Mouse (Mus musculus) c-Kit-positive CD71-positive TER-119-positive erythroid progenitor cells, embryonic 14.5 days (primary cell): ENCODE measurements around the gene Cytl1.

Experiments used
- DNase-seq: peaks from one replicate; pipeline ENCODE4 v3.0.0-alpha.2; 2013; ENCODE audit warnings: low spot score

Cytl1 gene

DNA sequence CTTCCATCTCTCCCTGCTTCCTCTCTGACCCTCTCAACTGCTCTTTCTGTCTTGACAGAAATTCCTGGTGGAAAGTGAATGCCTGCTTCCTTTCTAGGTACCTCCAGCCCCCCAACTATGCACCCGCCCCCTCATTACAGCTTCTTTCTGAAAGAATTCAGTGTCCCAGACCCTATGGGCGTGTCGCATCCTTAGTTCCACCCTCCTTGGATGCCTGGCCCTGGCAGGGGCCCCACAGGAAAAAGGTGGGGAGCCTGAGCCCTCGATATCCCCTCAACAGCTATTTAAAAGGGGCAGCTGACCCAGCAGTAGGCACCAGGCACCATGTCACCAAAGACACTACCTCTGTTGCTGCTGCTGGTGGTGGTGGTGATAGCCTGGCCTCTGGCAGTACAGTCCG, at the start of gene Cytl1:
Cytl1 (plus strand) TSS at position 296 of the 400 bp plus-strand sequence.
- DNase-seq = no peak

DNA sequence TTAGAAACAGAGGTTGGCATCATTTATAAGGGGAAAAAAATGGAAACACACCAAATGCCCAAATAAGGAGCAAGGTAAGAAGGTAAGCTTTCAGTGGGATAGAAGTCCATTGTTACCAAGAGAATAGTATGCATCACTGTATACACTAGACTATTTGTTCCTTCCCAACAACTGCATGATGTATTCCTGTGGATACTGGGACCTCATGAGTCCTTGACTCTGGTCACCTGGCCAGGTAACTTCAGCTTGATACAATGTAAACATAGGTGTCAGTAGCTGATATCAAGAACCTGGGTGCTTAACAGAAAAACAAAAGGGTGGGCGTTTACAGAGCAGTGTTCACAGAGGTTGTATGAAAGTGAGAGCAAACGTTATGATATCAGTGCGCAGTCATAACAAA, 42.6 kb upstream of the Cytl1 start:
- no peak for DNase-seq

DNA sequence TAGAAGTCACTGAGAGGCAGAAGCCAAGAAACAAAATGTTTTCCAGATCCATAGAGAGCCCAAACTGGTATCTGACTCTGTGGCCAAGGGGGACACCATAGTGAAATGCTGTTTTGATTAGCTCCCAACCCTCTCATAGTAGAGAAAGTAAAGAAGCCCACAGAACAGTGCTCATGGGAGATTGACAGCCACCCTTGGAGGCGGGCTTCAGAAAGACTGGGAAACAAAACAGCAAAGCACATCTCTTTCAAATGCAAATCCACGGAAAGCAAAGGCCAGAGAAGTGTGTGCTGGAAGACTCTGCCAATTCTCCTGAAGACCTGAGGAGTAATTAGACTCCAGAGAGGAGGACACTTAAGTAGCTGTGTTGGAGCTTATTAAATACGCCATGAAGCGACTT, 39.5 kb upstream of the Cytl1 start:
- no peak for DNase-seq

DNA sequence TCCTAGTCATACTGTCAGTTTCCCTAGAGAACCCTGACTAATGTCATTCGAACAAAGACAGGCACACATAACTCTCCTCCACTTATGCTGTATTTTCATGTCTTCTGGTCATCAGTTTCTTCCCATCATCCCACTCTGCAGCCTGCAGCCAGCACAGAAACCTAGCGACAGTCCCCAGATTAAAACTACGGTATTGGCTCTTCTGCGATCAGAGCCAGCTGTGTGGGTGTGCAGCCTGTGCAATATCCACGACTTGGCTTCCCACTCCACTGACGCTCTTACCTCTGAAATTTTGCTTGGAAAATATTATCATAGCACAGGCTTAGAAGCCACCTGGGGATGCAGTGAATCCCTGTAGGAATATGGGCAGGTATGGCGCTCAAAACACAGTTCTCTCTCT, 38.0 kb upstream of the Cytl1 start:
- no peak for DNase-seq

DNA sequence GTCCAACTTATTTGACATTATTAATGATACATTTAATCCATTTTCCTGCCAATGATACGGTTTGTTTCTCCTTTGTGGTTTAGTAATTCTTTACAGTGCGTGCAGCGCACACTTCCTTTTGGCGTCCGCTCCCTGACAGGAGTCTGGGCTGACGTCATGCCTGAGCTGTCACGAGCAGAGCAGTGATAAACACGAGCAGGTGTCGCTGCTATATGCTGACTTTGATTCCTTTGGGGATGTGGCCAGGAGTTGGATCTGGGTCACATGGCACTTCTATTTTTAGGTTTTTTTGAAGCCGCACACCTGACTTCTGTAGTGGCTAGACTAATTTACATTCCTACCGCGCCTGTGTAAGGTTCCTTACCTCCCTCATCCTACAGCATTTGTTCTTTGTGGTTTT, 35.6 kb upstream of the Cytl1 start:
- DNase-seq = no peak

DNA sequence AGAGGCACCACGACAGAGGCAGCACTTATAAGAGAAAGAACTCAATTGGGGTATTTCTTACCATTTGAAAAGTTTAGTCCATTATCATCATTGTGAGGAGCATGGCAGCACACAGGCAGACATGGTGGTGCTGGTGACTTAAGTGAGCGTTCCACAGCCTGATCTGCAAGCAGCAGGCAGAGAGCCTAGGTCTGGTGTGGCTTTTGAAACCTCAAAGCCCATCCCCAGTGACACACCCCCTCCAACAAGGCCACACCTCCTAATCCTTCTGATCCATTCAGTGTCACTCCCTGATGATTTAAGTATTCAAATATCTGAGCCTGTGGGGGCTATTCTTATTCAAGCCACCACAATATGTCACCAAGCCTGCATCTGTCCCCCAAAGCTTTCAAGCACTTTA, 30.4 kb upstream of the Cytl1 start:
- no peak for DNase-seq

DNA sequence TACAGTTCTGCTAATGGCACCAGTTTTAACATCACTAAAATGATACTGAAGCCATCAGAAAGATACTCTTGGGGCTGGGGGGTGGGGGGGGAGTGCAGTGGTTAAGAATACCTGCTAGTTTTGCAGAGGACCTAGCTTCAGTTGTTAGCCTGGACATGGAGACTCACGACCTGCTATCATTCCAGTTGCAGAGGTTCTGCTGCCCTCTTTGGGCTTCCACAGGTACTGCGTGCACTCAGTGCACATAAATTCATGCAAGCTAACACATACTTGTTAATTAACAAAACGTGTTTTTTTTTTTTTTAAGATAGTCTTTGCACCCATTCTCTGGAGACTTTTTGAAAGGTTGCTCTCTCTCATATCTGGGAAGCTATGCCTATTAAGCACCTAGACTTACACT, 27.2 kb upstream of the Cytl1 start:
- DNase-seq = no peak

DNA sequence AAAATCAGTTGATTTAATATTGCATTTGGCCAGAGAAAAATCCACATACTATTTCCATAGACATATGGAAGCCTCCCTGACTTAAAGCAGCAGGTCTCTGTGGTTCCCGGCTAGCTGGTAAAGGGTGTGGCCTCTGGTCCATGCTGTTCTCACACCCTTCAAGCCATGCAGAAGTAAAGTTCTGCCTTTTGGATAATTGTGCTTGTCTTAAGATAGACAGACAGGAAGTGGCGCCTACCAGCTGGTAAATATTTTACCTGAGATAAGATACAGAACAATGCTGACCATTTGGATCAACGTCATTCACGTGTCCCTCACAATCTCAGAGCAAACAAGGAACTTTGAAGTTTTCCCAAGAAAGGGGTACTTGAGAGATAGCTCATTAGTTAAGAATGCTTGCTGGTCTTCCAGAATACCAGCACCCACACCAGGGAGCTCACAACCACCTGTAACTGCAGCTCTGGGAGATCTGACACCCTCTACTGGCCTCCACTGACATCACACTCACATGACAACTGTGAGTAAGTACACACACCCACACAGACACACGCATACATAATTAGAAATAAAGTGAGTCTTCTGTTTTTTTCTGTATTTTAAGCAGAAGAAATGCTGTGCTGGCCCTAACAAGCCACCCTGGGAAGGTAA, 25.9 kb upstream of the Cytl1 start:
- no peak for DNase-seq

DNA sequence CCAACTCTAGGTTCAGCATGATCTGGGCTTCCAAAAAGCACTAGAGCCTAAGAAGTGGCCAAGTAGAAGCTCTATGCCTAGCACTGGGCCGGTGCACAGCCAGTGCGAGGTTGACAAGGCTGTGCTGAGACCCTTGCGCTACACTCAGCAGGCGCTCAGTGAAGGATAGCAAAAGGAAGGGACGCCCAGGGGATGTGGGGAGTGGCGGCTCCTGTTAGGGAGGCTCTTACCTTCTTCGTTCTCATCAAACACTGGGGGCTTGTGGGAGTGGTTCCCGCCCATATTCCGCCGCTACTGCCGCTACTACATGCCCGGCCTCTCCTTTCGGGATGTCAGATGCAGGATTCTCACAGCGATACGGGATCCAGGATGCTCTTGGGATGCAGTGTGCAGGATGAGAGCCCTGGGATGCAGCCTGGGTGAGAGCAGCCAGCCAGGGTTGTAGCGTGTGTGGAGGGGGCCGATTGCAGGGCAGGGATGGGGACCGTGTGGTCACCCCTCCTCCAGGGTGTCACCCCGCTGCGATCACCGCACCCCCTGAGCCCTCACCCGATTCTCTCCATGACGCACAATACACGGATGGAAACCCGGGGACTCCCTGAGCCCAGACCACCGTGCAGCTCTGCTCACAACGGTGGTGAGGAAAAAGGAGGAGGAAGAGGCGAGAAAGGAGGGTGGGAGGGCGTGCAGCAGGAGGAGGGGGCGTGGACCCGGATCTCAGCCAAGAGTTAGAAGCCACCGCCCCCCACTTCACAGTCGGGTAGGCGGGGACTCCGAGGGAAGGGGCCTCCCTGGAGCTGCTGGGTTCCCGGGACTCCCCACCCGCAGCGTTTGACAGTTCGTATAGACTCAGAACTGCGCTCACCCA, 18.6 kb upstream of the Cytl1 start, which contains the start of gene Stk32b:
Stk32b (minus strand) TSS at position 667 of the 868 bp plus-strand sequence.
- DNase-seq = no peak

DNA sequence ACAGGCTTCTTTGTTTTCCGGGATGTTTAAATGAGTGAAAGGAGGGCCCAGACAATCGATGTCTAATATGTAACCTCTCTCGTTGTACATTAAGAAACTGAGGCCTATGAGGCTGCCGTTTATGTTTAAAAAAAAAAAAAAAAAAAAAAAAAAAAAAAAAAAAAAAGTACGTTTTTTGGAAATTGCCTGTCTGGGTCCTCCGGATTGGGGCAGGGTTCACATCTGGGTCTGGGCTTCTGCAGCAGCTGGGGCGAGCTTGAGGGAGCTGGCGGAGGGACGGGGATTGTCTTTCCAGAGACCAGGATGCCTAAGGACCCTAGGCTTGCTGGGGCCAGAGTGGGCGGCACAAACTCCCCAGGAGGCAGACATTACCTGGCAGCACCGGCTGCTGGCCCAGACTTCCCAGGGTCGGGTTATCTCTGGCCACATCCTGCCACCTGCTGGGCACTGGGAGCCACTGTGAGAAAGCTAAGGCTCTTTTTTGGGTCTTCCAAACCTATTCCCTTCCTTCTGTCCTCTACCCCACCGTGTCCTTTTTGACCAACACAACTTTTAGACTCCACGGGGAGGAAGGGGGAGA, 17.8 kb upstream of the Cytl1 start:
- DNase-seq = no peak

DNA sequence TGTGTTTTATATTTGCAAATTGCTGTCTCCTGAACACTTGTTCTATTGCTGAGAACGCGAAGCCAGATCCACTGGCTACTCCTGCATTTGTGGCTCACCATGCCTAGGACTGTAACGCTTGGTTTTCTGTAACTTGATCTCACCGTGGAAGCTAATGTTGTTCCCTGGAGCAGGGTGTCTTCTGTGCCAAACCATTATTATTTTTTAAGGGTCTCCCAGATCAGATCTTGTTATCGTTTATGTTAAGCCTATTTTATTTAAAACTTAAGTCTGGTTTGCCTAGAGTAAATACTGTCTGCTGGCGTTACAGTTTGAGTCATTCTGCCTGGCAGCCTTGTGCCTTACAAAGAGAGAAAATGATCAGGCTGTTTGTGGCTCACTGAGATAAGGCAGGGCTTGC, 14.6 kb upstream of the Cytl1 start:
- DNase-seq = no peak

DNA sequence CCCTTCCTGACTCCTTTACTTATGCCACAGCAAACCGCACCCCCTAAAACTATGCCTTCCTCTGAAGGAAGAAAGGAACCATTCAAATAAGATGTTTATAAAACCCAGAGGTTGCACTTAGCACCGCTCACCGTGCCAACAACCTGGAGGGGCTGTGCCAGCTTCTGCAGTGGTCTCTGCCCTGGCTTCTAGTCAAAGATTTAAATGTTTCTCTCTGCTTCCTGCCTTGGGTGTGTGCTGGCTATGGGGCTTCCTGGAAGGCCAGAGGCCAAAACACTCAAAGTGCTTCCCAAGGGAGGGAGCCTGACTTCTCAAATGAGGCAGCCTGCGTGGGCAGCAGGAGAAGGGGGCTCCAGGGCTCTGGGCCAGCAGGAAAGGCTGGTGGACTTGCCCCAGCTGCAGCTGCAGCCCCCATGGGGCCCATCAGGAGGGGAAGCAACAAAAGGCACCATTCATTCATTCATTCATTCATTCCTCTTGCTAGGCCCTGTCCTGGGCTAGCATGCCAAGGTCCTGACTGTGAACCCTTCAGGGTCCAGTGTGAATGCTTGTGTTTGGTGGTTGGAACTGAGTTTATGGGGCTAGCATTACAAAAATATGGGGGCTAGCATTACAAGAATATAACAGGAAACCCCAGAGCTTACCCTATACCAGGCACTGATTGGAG, 10.0 kb upstream of the Cytl1 start:
- DNase-seq = no peak

DNA sequence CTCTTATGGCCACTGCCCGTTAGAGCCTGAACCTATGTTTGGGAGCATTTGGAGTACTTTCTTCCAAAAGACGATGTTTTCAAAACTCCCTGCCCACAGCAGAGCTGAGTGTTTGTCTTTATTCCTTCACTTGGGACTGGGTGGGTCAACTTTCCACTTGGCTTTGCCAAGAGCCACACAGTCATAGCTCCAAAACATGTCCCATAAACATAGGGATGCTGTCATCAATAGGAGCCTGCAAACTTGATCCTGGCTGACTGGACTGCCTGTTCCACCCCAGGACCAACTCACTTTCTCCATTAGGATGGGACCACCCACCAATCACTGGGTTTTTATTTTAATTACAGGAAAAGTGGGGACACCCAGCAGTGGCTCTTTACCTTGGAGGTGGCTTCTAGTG, 4.5 kb upstream of the Cytl1 start:
- no peak for DNase-seq

DNA sequence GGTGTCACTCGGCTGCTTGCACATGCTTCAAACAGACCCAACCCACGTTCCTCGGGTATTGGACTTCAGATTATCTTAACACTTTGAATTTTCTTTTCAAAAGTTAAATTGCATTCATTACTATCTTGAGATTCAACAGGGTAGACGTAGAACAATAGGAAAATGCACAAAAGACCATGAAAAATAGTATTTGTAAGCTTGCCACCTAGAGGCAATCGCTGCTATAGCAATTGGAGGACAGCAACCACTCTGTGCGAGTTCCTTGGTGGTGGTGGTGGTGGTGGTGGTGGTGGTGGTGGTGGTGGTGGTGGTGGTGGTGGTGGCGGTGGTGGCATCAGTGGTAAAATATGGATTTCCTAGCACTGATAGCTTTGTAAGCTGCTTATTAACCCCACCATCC, 894 bp downstream of the Cytl1 start:
- no peak for DNase-seq

DNA sequence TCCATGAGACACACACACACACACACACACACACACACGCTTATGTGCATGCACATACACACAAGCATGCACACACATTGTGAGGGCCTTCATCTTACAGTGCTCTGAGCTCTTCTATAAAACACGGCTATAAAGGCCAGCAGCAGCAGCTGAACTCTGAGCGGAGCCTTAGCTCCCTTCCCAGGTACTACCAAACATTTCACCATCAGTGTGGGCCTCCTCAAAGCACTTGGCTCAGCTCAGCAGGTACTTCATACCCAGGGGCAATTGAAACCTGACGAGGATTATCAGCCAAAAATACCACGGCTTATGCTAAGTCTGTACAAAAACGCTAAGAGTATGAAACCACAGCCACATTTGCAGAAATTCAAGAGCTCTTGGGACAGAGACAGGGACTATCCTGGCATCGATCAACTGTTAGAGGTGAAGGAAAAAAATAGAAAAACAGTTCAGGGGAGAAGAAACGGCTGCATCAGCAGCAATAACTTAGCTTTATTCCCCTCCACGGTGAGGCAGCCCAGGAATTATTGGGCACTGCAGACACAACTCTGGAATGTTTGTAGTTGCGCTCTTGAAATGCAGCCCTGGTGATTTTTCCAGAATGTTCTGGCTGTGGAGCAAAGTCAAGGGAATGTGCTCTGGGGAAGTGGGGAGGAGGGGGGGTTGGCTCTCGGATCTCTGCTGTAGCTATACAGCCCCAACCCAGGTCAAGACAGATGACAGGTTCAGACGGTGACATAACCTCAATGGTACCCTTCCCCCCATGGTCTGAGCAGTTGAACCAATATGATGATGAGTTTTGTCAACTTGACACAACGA, 8.8 kb downstream of the Cytl1 start:
- DNase-seq = no peak

DNA sequence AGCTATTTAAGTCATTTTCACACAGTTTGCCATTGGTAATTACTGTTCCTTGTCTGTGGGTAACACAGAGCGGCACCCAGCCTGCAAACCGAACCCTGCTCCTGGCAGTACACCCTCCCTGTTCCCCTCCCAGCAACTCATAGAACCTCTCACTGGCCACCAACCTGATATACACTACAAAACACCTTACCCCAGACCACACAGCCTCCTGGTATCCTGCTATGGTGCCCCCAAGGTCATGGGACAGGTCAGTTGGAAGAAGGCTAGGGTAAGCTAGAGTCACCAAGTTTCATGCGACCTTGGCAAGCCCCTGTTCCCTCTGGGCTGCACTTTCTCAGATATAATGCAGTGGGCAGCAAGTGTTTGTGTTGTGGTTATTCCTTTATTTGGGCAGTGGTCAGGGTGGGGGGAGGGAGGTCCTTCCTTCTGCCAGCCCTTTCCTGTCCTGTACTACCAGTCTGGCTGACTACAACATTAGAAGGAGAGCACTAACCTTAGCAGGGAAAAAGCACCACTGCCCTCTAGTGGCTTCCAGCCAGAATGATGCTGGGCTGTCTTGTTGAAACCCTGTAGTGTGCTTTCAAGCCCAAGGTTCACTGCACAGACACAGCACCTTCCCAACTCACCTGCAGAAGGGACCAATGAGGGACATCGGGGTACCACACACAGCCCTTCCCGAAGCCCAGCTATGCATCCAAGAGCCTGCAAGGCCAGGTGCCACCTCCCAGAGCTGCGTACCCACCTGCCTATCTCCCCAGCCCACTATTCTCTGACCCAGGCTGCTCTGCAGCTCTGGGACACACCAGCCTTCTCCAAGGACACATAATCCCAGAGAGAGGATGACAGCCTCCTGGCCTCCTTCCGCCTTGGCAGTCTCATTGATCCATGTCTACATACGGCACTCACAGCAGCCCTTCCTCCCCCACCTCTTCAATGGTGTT, 17.0 kb downstream of the Cytl1 start:
- DNase-seq = peak; percentile 13

DNA sequence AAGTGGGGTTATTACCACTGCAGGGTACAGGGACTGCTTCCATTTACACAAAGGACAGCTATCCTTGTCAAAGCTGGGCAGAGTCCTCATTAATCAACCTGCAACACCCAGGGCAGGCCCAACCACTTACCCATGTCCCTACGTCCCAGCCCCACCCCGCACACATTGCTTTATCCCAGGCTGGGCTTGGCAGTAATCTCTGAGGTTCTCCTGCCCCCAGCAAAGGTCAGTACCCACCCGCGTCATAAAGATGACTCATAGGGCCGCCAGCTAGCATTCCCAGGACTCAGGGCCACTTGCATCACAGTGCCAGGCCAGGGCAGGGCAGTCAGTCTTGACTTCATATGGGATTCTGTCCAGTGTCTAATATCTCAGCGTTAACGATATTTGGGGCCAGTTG, 18.0 kb downstream of the Cytl1 start:
- DNase-seq = no peak

DNA sequence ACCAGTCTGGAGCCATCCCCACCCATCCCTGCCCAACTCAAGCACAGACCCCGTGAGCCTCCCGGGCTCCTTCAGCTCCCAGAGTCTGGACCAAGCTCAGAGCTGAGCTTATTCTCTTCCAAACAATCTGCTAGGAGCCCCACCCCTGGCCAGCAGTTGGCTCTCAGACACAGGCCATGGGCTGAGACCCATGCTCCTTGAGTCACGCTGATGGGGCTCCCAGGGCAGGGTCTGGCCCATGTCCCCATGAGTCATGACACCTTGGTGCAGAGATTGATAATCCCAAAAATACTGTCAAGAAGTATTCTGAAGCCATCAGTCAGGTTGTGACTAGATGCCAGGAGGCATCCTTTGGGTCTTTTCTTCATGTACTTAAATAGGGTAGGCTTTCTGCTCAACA, 26.7 kb downstream of the Cytl1 start:
- DNase-seq = no peak

DNA sequence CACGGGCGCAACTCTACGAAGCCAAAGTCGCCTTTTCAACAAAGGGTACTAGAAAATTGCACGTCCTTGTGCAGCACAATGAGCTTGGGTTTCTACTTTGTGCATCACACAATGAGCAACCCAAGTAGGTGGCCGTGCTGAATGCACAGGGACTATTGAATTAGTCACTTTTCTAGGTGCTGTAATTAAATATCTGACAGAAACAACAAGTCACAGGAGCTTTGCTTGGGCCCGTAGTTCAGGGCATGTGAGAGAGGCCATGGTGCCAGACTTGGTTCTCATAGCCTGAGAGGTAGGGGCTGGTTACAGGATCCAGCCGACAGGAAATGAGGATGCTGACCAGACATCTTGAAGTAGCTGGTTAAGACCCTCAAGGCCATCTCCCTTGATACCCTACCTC, 30.5 kb downstream of the Cytl1 start:
- DNase-seq = no peak

DNA sequence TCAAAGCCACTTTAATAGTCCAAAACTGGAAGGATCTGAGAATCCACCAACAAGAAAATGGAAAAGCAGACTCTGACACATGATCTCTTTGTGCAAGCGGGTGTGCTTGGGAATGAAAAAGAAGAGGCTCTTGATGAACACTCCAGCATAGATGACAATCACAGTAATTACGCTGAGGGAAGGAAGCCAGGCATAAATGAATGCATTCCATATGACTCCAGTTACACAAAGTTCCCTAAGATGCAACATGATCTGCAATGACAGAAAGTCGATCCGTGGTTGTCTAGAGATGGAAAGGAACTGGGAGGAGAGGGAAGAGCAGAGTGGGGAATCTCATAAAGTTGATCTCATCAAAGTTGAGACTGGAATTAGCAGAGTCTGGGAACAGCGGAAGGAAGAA, 31.9 kb downstream of the Cytl1 start:
- DNase-seq = no peak

DNA sequence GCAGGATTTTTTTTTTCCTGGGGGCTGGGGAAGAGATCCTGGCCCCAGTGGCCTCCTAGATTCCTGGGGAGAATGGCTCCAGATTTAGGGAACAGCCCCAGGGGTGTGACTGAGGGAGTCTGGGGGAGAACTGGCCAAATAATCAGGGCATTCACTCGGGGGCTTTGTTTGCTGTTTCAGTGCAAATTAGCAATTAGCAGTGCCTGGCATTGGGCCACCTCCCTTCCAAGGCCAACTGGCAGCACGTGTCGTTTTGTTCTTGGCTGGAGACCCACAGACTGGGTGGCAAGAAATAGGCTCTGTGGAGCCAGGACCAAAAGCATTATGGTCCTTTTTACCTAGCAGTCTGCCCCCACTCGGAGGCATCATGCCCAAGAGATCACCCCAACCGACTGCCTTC, 33.7 kb downstream of the Cytl1 start:
- no peak for DNase-seq
